Mouse (Mus musculus) c-Kit-positive CD71-negative TER-119-negative erythroid progenitor cells, embryonic 14.5 days (primary cell): ENCODE results near the gene Zwilch.
"Not testable (repeated sequence)": the region's sequence is repeated elsewhere in the genome, so short reads cannot be mapped to it uniquely, and the experiment has no call there.

ENCODE experiments used
- DNase-seq: peaks from one replicate; pipeline ENCODE4 v3.0.0-alpha.2; 2013; ENCODE audit warnings: low read depth

The Zwilch gene

GRCm38 (mm10) chr9:64172816-64173665 is at the start of gene Zwilch, which contains the start of gene Rpl4:
Gene Zwilch, minus strand, starts transcription at chr9:64173104.
Gene Rpl4, plus strand, starts transcription at chr9:64173375.
- peak; percentile 83 for DNase-seq

GRCm38 (mm10) chr9:64222098-64222497 is 49.2 kb upstream of the Zwilch start:
- DNase-seq, result no peak

- no peak for DNase-seq
Observed at GRCm38 (mm10) chr9:64221480-64221879, 48.6 kb upstream of the Zwilch start.

GRCm38 (mm10) chr9:64220603-64221002 is 47.7 kb upstream of the Zwilch start:
- DNase-seq, result no peak

GRCm38 (mm10) chr9:64219772-64220420 is 47.0 kb upstream of the Zwilch start:
- no peak for DNase-seq

GRCm38 (mm10) chr9:64219305-64219704 is 46.4 kb upstream of the Zwilch start:
- no peak for DNase-seq

GRCm38 (mm10) chr9:64217887-64218286 is 45.0 kb upstream of the Zwilch start:
- no peak for DNase-seq

GRCm38 (mm10) chr9:64216641-64217040 is 43.7 kb upstream of the Zwilch start:
- no peak for DNase-seq

- no peak for DNase-seq
Observed at GRCm38 (mm10) chr9:64216090-64216489, 43.2 kb upstream of the Zwilch start.

GRCm38 (mm10) chr9:64214452-64214851 is 41.5 kb upstream of the Zwilch start:
- no peak for DNase-seq

GRCm38 (mm10) chr9:64207509-64208084 is 34.7 kb upstream of the Zwilch start:
- no peak for DNase-seq

GRCm38 (mm10) chr9:64202866-64203265 is 30.0 kb upstream of the Zwilch start:
- no peak for DNase-seq

- DNase-seq, result no peak
Observed at GRCm38 (mm10) chr9:64202331-64202730, 29.4 kb upstream of the Zwilch start.

GRCm38 (mm10) chr9:64199897-64200296 is 27.0 kb upstream of the Zwilch start:
- DNase-seq, result no peak

- not testable (repeated sequence) for DNase-seq
Observed at GRCm38 (mm10) chr9:64198763-64199418, 26.0 kb upstream of the Zwilch start.

GRCm38 (mm10) chr9:64198068-64198762 is 25.3 kb upstream of the Zwilch start:
- DNase-seq, result no peak

GRCm38 (mm10) chr9:64197524-64197923 is 24.6 kb upstream of the Zwilch start:
- DNase-seq, result no peak

- DNase-seq, result no peak
Observed at GRCm38 (mm10) chr9:64195554-64195953, 22.6 kb upstream of the Zwilch start.

GRCm38 (mm10) chr9:64193879-64194278 is 21.0 kb upstream of the Zwilch start:
- no peak for DNase-seq

GRCm38 (mm10) chr9:64184166-64184840 is 11.4 kb upstream of the Zwilch start:
- DNase-seq, result no peak

- not testable (repeated sequence) for DNase-seq
Observed at GRCm38 (mm10) chr9:64183295-64183694, 10.4 kb upstream of the Zwilch start.
